Mouse (Mus musculus): ENCODE measurements around the gene Dffa.

DNA sequence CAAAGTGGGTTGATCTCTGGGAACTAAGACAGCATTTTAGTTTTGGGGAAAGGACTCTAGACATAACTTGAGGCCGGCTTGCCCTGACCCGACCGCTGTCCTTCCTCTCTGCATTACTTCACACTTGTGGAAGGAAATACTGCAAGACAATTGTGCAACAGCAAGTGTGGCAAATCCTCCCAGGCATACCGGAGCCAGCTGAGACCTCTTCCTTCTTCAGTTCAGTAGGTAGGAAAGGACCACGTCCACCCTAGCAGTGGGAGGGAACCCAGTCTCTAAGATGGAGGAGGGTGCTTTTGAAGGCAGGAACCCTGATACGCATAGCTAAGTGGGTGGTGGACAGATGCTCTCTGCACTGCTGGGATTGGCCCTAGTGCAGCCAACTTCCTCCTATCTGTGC lies 51.8 kb downstream of the Dffa start:
- no peak for TF ChIP-seq CTCF (IDR thresholded peaks at IDR 0.05; ENCODE audit: low read depth, low read length)
- TF ChIP-seq TAL1 (conservative IDR thresholded peaks at IDR 0.05; ENCODE audit: low read depth, low read length), result no peak
- TF ChIP-seq POLR2AphosphoS5 (IDR thresholded peaks at IDR 0.05; ENCODE audit: insufficient replicate concordance, low read depth, low read length), result no peak
- TF ChIP-seq GATA1 (IDR thresholded peaks at IDR 0.05; ENCODE audit: borderline replicate concordance, low read length), result no peak

Measured in G1E (cell line).